Mouse (Mus musculus) heart, embryonic 11.5 days (tissue): ENCODE results near the gene Rasal2. TPM values are rescaled to one million over a fixed set of nuclear protein-coding genes. Genes with fewer than 3 reads are reported as not detected.

Experiments used
- ATAC-seq: fragments of 200-750 bp; cut with Nextera tagmentation; replicated peaks from 2 replicates; pipeline ENCODE4 v1.8.0; 2017; ENCODE audit warnings: moderate library complexity; ENCODE audit not compliant: insufficient number of reproducible peaks, low FRiP score, low TSS enrichment
- H3K27ac ChIP-seq: fragments of 300-500 bp; sonication (generic); 2 replicates; pipeline ENCODE4 v1.5.1; 2014; ENCODE audit warnings: mild to moderate bottlenecking, low read depth, low read length
- H3K27me3 ChIP-seq: fragments of 300-500 bp; sonication (generic); 2 replicates; pipeline ENCODE4 v1.6.1; 2014; ENCODE audit warnings: mild to moderate bottlenecking, low read length, mixed read lengths; ENCODE audit not compliant: control insufficient read depth, insufficient read depth
- H3K36me3 ChIP-seq: fragments of 300-500 bp; sonication (generic); 2 replicates; pipeline ENCODE4 v1.6.1; 2014; ENCODE audit warnings: mild to moderate bottlenecking, low read length, moderate library complexity, mixed read lengths; ENCODE audit not compliant: control insufficient read depth, insufficient read depth
- H3K4me1 ChIP-seq: fragments of 300-500 bp; sonication (generic); 2 replicates; pipeline ENCODE4 v1.6.1; 2014; ENCODE audit warnings: low read length; ENCODE audit not compliant: control insufficient read depth, insufficient read depth
- H3K4me2 ChIP-seq: fragments of 300-500 bp; sonication (generic); 2 replicates; pipeline ENCODE4 v1.6.1; 2014; ENCODE audit warnings: mild to moderate bottlenecking, moderate library complexity
- H3K4me3 ChIP-seq: fragments of 300-500 bp; sonication (generic); 2 replicates; pipeline ENCODE4 v1.5.1; 2014; ENCODE audit warnings: low read depth, low read length
- H3K9ac ChIP-seq: fragments of 300-500 bp; sonication (generic); 2 replicates; pipeline ENCODE4 v1.6.1; 2014; ENCODE audit warnings: mild to moderate bottlenecking, low read depth, low read length, moderate library complexity
- H3K9me3 ChIP-seq: fragments of 300-500 bp; sonication (generic); replicated peaks from 2 replicates; pipeline ENCODE4 v1.6.1; 2016; ENCODE audit warnings: low read length; ENCODE audit not compliant: control insufficient read depth
- WGBS: fragments of 180-500 bp; shearing (Covaris S2); extraction: QIAGEN DNeasy Blood & Tissue Kit; methylation state at CpG from one replicate; pipeline ENCODE4 v1.1.7; 2014; ENCODE audit not compliant: insufficient replicate concordance; 5-methylcytosine and 5-hydroxymethylcytosine counted together
- polyA plus RNA-seq: library from polyadenylated mRNA; unstranded; fragments of >200 nt; fragmentation: Nextera tagmentation; extraction: Ambion mirVana; gene quantifications from 2 replicates; pipeline ENCODE4 v1.2.1, GENCODE M21; 2014

Rasal2 gene
- polyA plus RNA-seq = 16.1 and 16.4 TPM in 2 replicates

DNA sequence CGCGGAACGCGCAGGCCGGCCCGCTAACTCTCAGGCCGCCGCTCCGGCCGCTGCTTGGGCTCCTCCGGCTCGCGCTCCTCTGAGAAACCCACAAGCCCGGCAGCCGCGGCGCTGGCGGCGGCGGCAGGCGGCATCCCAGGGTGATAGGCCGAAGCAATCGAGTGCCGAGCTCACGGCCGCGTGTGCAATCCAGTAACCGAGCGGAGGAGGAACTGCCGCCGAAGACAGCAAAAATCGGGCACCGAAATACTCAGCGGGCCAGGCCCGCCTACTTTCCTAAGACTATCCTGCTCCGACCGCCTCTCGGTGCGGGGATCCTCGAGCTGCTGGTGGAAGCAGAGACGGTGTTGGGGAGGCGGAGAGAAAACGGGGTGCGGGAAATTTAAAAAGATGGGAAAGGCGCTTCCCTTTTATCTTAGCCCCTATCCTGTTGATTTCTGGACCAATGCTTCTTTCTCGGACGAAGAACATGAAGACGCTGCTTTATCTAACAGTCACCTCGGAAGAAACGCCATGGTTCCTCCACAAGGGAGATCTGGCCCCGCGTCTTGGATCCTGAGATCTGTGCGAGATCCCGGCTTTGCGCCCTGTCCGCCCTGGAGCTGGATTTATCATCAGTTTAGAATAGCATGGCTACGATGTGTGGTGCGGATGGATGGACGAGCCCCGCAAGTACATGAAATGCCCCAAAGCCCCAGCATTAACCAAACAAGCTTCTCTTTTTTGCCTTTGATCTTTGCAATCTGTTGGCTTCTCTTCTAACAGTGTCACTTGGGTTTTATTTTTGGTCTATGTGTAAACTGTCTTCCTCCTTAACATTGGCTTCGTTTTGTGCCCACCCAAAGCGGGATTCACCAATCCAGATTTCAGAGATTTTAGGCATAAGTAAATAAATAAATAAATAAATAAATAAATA lies at the start of gene Rasal2:
Gene Rasal2 (minus strand): TSS at position 142 of the 916 bp plus-strand sequence.
- H3K27ac ChIP-seq = peak within 1 kb of the TSS; percentile 95
- ATAC-seq = peak; percentile 95
- H3K27me3 ChIP-seq = no peaks in the 10 kb centered on the region
- 1% methylated on average over 62 of the region's 62 CpGs for WGBS
- peak within 1 kb of the TSS; percentile 70 for H3K4me2 ChIP-seq
- H3K9ac ChIP-seq = peak within 1 kb of the TSS; percentile 86
- peaks cover 20% of the 10 kb centered on the region for H3K4me1 ChIP-seq
- H3K9me3 ChIP-seq = no peaks in the 10 kb centered on the region
- no peaks in the 10 kb centered on the region for H3K36me3 ChIP-seq
- H3K4me3 ChIP-seq = peak within 1 kb of the TSS; percentile 98

DNA sequence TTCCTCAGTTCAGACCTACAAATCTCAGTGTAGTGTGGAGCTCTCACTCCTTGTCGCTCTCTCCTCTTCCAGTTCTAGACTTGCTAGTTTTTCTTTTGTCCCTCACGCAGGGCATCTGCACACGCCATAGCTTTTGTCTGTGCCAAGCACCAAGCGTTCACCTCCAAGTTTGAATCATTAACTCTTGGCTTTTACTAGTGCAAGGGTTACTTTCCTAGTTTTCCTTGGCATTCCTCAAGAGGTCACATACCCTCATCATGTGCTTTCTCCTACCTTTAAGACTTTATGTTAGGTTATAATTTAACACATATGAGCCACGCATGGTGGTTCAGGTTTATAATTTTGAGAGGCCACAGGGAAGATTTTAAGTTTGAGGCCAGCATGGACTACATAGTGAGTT lies 48.9 kb upstream of the Rasal2 start:
- ATAC-seq = no peak

DNA sequence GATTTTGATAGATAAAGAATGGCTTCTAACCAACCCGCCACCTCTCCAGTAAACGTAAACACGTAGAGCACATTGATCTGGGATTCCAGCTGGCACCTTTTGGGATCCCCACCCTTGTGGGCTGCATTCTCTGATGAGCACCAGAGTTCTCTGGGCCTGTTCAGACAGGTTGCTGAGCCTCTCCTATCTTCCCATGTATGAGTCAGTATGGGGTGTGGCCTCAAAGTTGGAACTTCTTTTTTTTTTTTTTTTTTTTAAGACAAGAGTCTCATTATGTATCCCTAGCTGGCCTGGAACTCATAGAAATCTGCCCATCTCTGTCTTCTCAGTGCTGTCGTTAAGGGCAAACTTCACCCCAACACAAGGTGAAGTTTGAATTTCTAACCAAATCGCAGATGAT lies 47.5 kb upstream of the Rasal2 start:
- Histone ChIP-seq H3K4me3 (no peak overlapping the region), H3K27ac (no peak overlapping the region), H3K36me3 (no peaks in the 10 kb centered on the region), H3K27me3 (no peaks in the 10 kb centered on the region), H3K9ac (no peak overlapping the region), H3K4me2 (no peak overlapping the region), H3K9me3 (no peaks in the 10 kb centered on the region), H3K4me1 (peaks cover 7% of the 10 kb centered on the region; the same call in 1 of the 2 replicates)
- no peak for ATAC-seq
- WGBS = 88% methylated on average over 5 of the region's 5 CpGs

More for the DNA sequence above, 48.9 kb upstream of the Rasal2 start:
- Histone ChIP-seq H3K27ac (no peak overlapping the region), H3K9ac (no peak overlapping the region), H3K4me3 (no peak overlapping the region), H3K36me3 (no peaks in the 10 kb centered on the region), H3K4me1 (peaks cover 7% of the 10 kb centered on the region; the same call in 1 of the 2 replicates), H3K9me3 (no peaks in the 10 kb centered on the region), H3K4me2 (no peak overlapping the region), H3K27me3 (no peaks in the 10 kb centered on the region)
- WGBS = 93% methylated on average over 5 of the region's 5 CpGs

DNA sequence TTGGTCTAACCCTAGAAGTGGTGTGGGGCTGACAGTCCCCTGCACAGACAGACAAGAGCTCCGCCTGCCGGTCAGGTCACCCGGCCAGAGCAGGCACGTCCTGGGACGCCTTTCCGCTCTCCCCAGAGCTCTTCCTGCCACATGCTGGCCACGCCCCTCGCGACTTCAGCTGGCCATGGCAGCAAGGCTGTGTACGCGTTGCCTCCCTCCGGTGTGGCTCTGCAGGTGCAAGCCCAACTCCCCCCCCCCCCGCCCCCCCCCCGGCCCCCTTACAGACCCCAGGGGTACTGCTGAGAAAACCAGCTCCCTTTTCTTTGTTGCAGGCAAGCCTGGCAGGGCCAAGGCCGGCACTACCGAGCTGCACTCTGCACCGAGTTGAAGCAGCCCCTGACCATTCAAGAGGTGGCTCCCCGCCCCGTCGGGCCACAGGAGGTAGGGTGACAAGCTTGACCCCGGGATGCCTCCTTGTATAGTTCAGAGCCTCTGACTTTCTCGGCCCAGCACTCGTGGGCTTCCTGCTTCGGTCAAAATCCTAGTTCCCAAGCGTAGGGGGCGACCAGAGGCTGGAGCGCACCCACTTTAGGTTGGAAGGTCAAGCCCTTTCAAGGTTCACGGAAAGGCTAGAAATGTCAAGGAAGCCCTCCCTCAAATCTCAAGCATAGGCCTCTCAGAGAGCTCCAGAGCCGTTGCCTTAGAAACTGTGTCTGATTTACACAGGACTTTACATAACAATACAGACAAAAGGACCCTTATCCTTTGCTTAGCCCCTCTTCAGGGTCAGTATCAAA lies 46.2 kb upstream of the Rasal2 start, which contains the start of gene Cryzl2:
Gene Cryzl2 (plus strand): TSS at position 157 of the 788 bp plus-strand sequence.
- WGBS = 10% methylated on average over 27 of the region's 29 CpGs
- no peak within 1 kb of the TSS for H3K27ac ChIP-seq
- peak; percentile 94 for ATAC-seq

DNA sequence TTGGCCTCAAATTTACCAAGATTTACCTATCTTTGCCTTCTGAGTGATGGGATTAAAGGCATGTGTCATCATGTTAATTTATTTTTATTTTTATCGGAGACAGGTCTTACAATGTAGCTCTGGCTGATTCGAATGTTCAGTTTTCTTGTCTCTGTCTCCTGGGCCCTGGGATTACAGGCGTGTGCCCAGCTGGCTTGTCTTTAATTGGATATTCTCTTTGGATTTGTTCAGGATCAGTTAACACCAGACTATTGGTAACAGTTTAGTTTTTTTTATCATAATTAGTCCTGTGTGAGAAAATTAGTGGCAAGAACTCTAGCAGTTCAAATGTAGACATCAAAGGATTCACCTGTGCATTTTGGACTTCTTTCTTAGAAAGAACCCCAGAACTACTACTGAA lies 45.4 kb upstream of the Rasal2 start:
- Histone ChIP-seq H3K4me2 (no peak overlapping the region), H3K36me3 (no peaks in the 10 kb centered on the region)

More for the DNA sequence above, 46.2 kb upstream of the Rasal2 start, which contains the start of gene Cryzl2:
- no peaks in the 10 kb centered on the region for H3K36me3 ChIP-seq
- peak within 1 kb of the TSS; percentile 80 for H3K9ac ChIP-seq
- H3K4me3 ChIP-seq = peak within 1 kb of the TSS; percentile 52
- H3K4me2 ChIP-seq = peak within 1 kb of the TSS; percentile 79
- no peaks in the 10 kb centered on the region for H3K27me3 ChIP-seq
- H3K9me3 ChIP-seq = no peaks in the 10 kb centered on the region
- peaks cover 7% of the 10 kb centered on the region; the same call in 1 of the 2 replicates for H3K4me1 ChIP-seq

DNA sequence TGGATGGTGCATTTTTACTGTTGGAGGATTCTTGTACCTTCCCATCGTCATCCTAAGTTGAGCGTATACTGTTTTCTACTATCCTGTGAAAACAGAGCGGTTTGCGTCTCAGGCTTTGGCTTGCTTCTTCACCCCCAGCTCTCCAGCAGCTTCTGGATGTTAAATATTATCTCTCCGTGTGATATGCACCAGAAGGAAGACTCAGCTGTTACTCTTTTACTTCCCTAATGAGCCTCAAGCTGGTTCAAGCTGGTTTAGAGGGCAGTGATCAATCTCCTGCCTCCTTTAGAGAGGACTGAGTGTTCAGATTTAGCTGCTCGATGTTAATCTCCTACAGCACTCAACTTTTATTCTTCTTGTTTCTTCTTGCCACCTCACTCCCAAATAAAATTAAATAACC lies 42.5 kb upstream of the Rasal2 start:
- H3K9ac ChIP-seq = no peak overlapping the region
- no peaks in the 10 kb centered on the region for H3K9me3 ChIP-seq
- no peak overlapping the region for H3K4me2 ChIP-seq
- H3K27ac ChIP-seq = no peak overlapping the region
- no peak for ATAC-seq
- no peak overlapping the region for H3K4me3 ChIP-seq
- WGBS = 70% methylated on average over 6 of the region's 6 CpGs
- peaks cover 10% of the 10 kb centered on the region; the same call in 1 of the 2 replicates for H3K4me1 ChIP-seq
- H3K36me3 ChIP-seq = no peaks in the 10 kb centered on the region
- no peaks in the 10 kb centered on the region for H3K27me3 ChIP-seq

More for the DNA sequence above, 45.4 kb upstream of the Rasal2 start:
- ATAC-seq = no peak
- Histone ChIP-seq H3K9me3 (no peaks in the 10 kb centered on the region), H3K27me3 (no peaks in the 10 kb centered on the region), H3K4me3 (no peak overlapping the region), H3K27ac (no peak overlapping the region), H3K9ac (no peak overlapping the region), H3K4me1 (peaks cover 7% of the 10 kb centered on the region; the same call in 1 of the 2 replicates)
- WGBS = 88% methylated on average over 3 of the region's 3 CpGs

DNA sequence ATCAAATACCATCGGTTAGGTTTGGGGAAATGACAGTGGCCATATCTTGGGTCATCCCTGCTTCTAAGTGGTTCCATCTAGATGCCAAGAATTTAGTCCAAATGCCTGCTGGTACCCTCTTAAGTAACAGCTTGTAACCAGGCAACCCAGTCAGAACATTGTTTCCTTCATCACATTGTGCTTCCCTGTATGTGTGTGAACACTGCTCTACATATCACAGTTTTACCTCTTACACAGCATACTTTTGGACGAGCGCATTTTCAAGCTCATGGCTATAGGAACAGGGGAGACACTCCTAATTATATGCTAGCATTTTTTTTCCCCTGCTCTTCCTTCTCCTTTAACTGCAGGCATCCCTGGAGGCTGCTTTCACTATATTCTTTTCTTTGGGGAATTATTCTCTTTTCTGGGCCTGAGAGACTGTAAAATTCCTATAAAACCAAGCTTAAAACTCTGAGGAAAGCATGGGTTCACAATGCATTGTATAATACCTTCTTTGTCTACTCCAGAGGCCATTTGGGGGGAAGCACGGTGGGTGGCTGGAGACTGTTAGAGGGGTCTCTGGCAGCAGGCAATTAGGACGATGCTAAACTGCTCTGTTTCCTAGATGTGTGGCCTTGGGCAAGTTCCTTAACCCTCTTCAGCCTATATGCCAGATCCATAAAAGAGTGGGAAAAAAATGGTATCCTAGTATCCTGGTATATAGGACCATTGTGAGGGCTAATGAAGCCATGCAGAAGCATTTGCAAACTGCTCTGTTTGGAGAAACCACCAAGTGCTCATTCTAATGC lies 40.6 kb upstream of the Rasal2 start:
- no peak overlapping the region for H3K4me3 ChIP-seq
- H3K4me2 ChIP-seq = no peak overlapping the region
- ATAC-seq = no peak
- peaks cover 15% of the 10 kb centered on the region; the same call in 1 of the 2 replicates for H3K4me1 ChIP-seq
- no peaks in the 10 kb centered on the region for H3K27me3 ChIP-seq
- 65% methylated on average over 5 of the region's 5 CpGs for WGBS
- H3K36me3 ChIP-seq = no peaks in the 10 kb centered on the region
- H3K9ac ChIP-seq = no peak overlapping the region
- no peak overlapping the region for H3K27ac ChIP-seq
- H3K9me3 ChIP-seq = no peaks in the 10 kb centered on the region

DNA sequence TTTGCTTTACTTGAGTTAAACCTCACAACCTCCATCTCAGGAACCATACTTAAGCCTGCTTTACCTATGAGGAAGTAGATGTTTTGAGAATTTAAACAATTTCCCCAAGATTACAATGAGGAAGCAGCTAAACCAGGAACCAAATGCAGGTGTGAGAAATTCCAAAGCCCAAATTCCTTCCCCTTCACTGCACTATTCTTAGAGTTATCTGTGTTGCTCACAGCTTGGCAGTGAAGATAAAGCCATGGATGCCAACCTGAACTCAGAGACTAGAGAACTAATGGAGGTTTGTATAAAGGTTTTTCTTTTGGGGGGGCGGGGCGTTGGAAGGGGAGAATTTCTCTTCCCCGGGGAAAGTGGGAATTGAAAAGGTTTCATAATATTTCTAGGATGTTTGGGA lies 39.9 kb upstream of the Rasal2 start:
- no peaks in the 10 kb centered on the region for H3K36me3 ChIP-seq
- no peaks in the 10 kb centered on the region for H3K9me3 ChIP-seq
- ATAC-seq = no peak
- H3K4me1 ChIP-seq = peaks cover 17% of the 10 kb centered on the region; the same call in 1 of the 2 replicates
- no peaks in the 10 kb centered on the region for H3K27me3 ChIP-seq
- H3K27ac ChIP-seq = no peak overlapping the region
- WGBS = 81% methylated on average over 3 of the region's 3 CpGs
- no peak overlapping the region for H3K4me3 ChIP-seq
- H3K9ac ChIP-seq = no peak overlapping the region
- no peak overlapping the region for H3K4me2 ChIP-seq
